Mouse (Mus musculus): ENCODE results near the gene Atp1b2. TPM values are rescaled to one million over a fixed set of nuclear protein-coding genes. Genes with fewer than 3 reads are reported as not detected.

The Atp1b2 gene
- total RNA-seq, 2 experiments from 2014 or later = 347 to 393 TPM

GRCm38 (mm10) chr11:69609416-69609815 lies 3.7 kb upstream of the Atp1b2 start:
- DNase-seq (ENCODE audit: low spot score) = no peak

GRCm38 (mm10) chr11:69608525-69608924 lies 2.8 kb upstream of the Atp1b2 start:
- no peak for DNase-seq (ENCODE audit: low spot score)

- no peak for DNase-seq (ENCODE audit: low spot score)
Observed at GRCm38 (mm10) chr11:69606832-69607231, 1.1 kb upstream of the Atp1b2 start.

- DNase-seq (ENCODE audit: low spot score) = no peak
Observed at GRCm38 (mm10) chr11:69606491-69606795, 701 bp upstream of the Atp1b2 start.

- DNase-seq (ENCODE audit: low spot score) = peak; percentile 22
Observed at GRCm38 (mm10) chr11:69604795-69605664, 712 bp downstream of the Atp1b2 start.

GRCm38 (mm10) chr11:69604347-69604746 lies 1.4 kb downstream of the Atp1b2 start:
- DNase-seq (ENCODE audit: low spot score) = no peak

GRCm38 (mm10) chr11:69603516-69603915 lies 2.2 kb downstream of the Atp1b2 start:
- peak; percentile 25 for DNase-seq (ENCODE audit: low spot score)

- DNase-seq (ENCODE audit: low spot score) = no peak
Observed at GRCm38 (mm10) chr11:69601768-69602167, 4.0 kb downstream of the Atp1b2 start.

- DNase-seq (ENCODE audit: low spot score) = peak; percentile 77
Observed at GRCm38 (mm10) chr11:69600098-69600497, 5.6 kb downstream of the Atp1b2 start.

GRCm38 (mm10) chr11:69599436-69599835 lies 6.3 kb downstream of the Atp1b2 start:
- no peak for DNase-seq (ENCODE audit: low spot score)

- DNase-seq (ENCODE audit: low spot score) = no peak
Observed at GRCm38 (mm10) chr11:69594853-69595252, 10.9 kb downstream of the Atp1b2 start.

- DNase-seq (ENCODE audit: low spot score) = no peak
Observed at GRCm38 (mm10) chr11:69592799-69593198, 12.9 kb downstream of the Atp1b2 start.

- DNase-seq (ENCODE audit: low spot score) = peak; percentile 58
Observed at GRCm38 (mm10) chr11:69591899-69592637, 13.7 kb downstream of the Atp1b2 start.

GRCm38 (mm10) chr11:69591424-69591823 lies 14.3 kb downstream of the Atp1b2 start:
- peak; percentile 76 for DNase-seq (ENCODE audit: low spot score)

GRCm38 (mm10) chr11:69590622-69591021 lies 15.1 kb downstream of the Atp1b2 start:
- DNase-seq (ENCODE audit: low spot score) = no peak

GRCm38 (mm10) chr11:69589207-69589834 lies 16.4 kb downstream of the Atp1b2 start:
- DNase-seq (ENCODE audit: low spot score) = no peak

- DNase-seq (ENCODE audit: low spot score) = no peak
Observed at GRCm38 (mm10) chr11:69585718-69586325, 19.9 kb downstream of the Atp1b2 start.

GRCm38 (mm10) chr11:69584937-69585336 lies 20.8 kb downstream of the Atp1b2 start:
- DNase-seq (ENCODE audit: low spot score) = no peak

- no peak for DNase-seq (ENCODE audit: low spot score)
Observed at GRCm38 (mm10) chr11:69584008-69584407, 21.7 kb downstream of the Atp1b2 start.

- no peak for DNase-seq (ENCODE audit: low spot score)
Observed at GRCm38 (mm10) chr11:69582230-69582805, 23.4 kb downstream of the Atp1b2 start.

- no peak for DNase-seq (ENCODE audit: low spot score)
Observed at GRCm38 (mm10) chr11:69581814-69582213, 23.9 kb downstream of the Atp1b2 start.
